8 mouse cellular contexts compared by ENCODE assay signal in genomic region chr2:158534090-158534489, GRCm38 (mm10). TPM values are rescaled to one million over a fixed set of nuclear protein-coding genes. Genes with fewer than 3 reads are reported as not detected.
DNase-seq lines count a peak whose midpoint lies in the region; TF ChIP-seq lines count a peak whose summit lies in the region.

No protein-coding gene starts in this region.

- no peaks in the 10 kb centered on the region for H3K36me3 ChIP-seq in heart, adult 2 months (ENCODE audit: control insufficient read depth, insufficient read depth, low read length)
- no peaks in the 10 kb centered on the region for H3K36me3 ChIP-seq in heart, embryonic 10.5 days
- H3K36me3 ChIP-seq in ES-E14 (ENCODE audit: control insufficient read depth, insufficient read depth, low read length, poor library complexity, severe bottlenecking) = no peaks in the 10 kb centered on the region

- no peak for TF ChIP-seq POLR2A in heart, adult 2 months (IDR thresholded peaks at IDR 0.05; ENCODE audit: insufficient read depth, low read depth, low read length)

- in situ Hi-C loops in ES-E14 (cut with MboI; ENCODE audit: low sequenced_read_pairs in 2 of 2, unreplicated experiment in 2 of 2) = no loop called here

- peak; percentile 37 to 64 for DNase-seq in heart, adult 2 months
- DNase-seq in heart, embryonic 10.5 days (ENCODE audit: low spot score) = no peak
- peak; percentile 58 for DNase-seq in ES-E14 (ENCODE audit: low read depth, low spot score)
- DNase-seq in cerebellum, adult 9-10 months = peak; percentile 34
- DNase-seq in forelimb bud, embryonic 11.5 days (ENCODE audit: low read depth, low spot score) = peak; percentile 53
- DNase-seq in layer of hippocampus, adult 11-12 months (ENCODE audit: low spot score) = peak; percentile 64
- peak; percentile 55 for DNase-seq in lung, postnatal 25 days (ENCODE audit: low spot score)
- peak; percentile 61 for DNase-seq in retina, postnatal 7 days (ENCODE audit: low read depth, low spot score)

- peak; percentile 90 for TF ChIP-seq CTCF in heart, adult 2 months (IDR thresholded peaks at IDR 0.05)

- H3K79me2 ChIP-seq in heart, adult 2 months (replicated peaks; ENCODE audit: control insufficient read depth, insufficient read depth, low read length) = no peaks in the 10 kb centered on the region

- no peaks in the 10 kb centered on the region for H3K9me3 ChIP-seq in heart, embryonic 10.5 days
- H3K9me3 ChIP-seq in ES-E14 (ENCODE audit: control insufficient read depth, insufficient read depth, low read depth, low read length) = no peaks in the 10 kb centered on the region

- 2% methylated on average over 4 of the region's 4 CpGs for WGBS in heart, adult 2 months
- WGBS in heart, embryonic 10.5 days = 2% methylated on average over 4 of the region's 4 CpGs

- TF ChIP-seq EP300 in heart, adult 2 months (IDR thresholded peaks at IDR 0.05; ENCODE audit: insufficient read depth, low read depth, low read length) = no peak

- no peaks in the 10 kb centered on the region for H3K4me1 ChIP-seq in heart, adult 2 months (ENCODE audit: control insufficient read depth, insufficient read depth, low read length)
- H3K4me1 ChIP-seq in heart, embryonic 10.5 days = no peaks in the 10 kb centered on the region
- H3K4me1 ChIP-seq in ES-E14 (ENCODE audit: control insufficient read depth in 2 of 2, insufficient read depth in 2 of 2, low read length in 2 of 2, poor library complexity in 1 of 2) = no peaks in the 10 kb centered on the region

- no peak overlapping the region for H3K9ac ChIP-seq in heart, adult 2 months (ENCODE audit: low read depth, low read length)
- H3K9ac ChIP-seq in ES-E14 (ENCODE audit: insufficient read depth, low read depth, low read length, poor library complexity, severe bottlenecking) = no peak overlapping the region

- H3K27ac ChIP-seq in heart, adult 2 months = no peak overlapping the region
- no peak overlapping the region for H3K27ac ChIP-seq in heart, embryonic 10.5 days
- H3K27ac ChIP-seq in ES-E14 (ENCODE audit: insufficient read depth, low read depth, low read length, poor library complexity, severe bottlenecking) = no peak overlapping the region

- no peaks in the 10 kb centered on the region; the same call in 1 of the 2 replicates for H3K27me3 ChIP-seq in heart, adult 2 months (ENCODE audit: control insufficient read depth, insufficient read depth, low read length)
- peaks cover 3% of the 10 kb centered on the region; the same call in 1 of the 2 replicates for H3K27me3 ChIP-seq in heart, embryonic 10.5 days (ENCODE audit: insufficient read depth, poor library complexity, severe bottlenecking)

- no peak overlapping the region for H3K4me3 ChIP-seq in heart, adult 2 months
- no peak overlapping the region for H3K4me3 ChIP-seq in heart, embryonic 10.5 days
- H3K4me3 ChIP-seq in ES-E14 (ENCODE audit: insufficient read depth in 1 of 2, low read depth in 1 of 2, low read length in 2 of 2, poor library complexity in 1 of 2, severe bottlenecking in 1 of 2) = no peak overlapping the region

- intact Hi-C loops in heart, adult 2 months (cut with DNase I) = no loop called here

TF ChIP-seq in ES-E14, 5 proteins besides CTCF, POLR2A, EP300 and RAD21:
- TF ChIP-seq HCFC1 (IDR thresholded peaks at IDR 0.05; ENCODE audit: borderline replicate concordance, insufficient read depth, low read length) = no peak
- TF ChIP-seq ZNF384 (IDR thresholded peaks at IDR 0.05; ENCODE audit: low read depth, low read length) = no peak
- peak; percentile 30; the same call in 1 of the 2 replicates for TF ChIP-seq ZC3H11A (IDR thresholded peaks at IDR 0.05; ENCODE audit: borderline replicate concordance, low read depth, low read length)

RNA-seq across cellular contexts. Expression of gene Arhgap40, which starts 21.5 kb away (rescaled TPM):
- not detected for total RNA-seq in heart, adult 2 months (2021)
- 0.06 TPM in 1 of 2 replicates, not detected in the other for polyA plus RNA-seq in heart, adult 2 months (2012; rRNA removed)
- not detected in 2 replicates for polyA plus RNA-seq in heart, embryonic 10.5 days (2016; fragmentation: Nextera tagmentation; extraction: Ambion mirVana)
- total RNA-seq in ES-E14 (2012; rRNA removed) = 0.58 and 0.89 TPM in 2 replicates

RNA-seq across cellular contexts. Expression of gene Adig, which starts 31.7 kb away (rescaled TPM):
- 1 to 10 TPM; 4.1 to 4.7 TPM for total RNA-seq in heart, adult 2 months (2021)
- polyA plus RNA-seq in heart, adult 2 months (2012; rRNA removed) = 15.0 and 21.4 TPM in 2 replicates
- not detected in 2 replicates for polyA plus RNA-seq in heart, embryonic 10.5 days (2016; fragmentation: Nextera tagmentation; extraction: Ambion mirVana)
- 0.85 TPM in 1 of 2 replicates, not detected in the other for total RNA-seq in ES-E14 (2012; rRNA removed)
